Mouse (Mus musculus) Muller cell, postnatal 12 days (primary cell): ENCODE measurements at regions not wholly inside any gene's neighbourhood (a gene's known extent, or its start where the extent isn't known, plus 50 kb on each side); places are given as distances from the start of the nearest gene placed in this dataset.
"Not testable (repeated sequence)": the region's sequence is repeated elsewhere in the genome, so short reads cannot be mapped to it uniquely, and the experiment has no call there.

Experiments used
- DNase-seq: peaks from one replicate; pipeline ENCODE4 v3.0.0-alpha.2; 2015; ENCODE audit errors: inconsistent ontology term

DNA sequence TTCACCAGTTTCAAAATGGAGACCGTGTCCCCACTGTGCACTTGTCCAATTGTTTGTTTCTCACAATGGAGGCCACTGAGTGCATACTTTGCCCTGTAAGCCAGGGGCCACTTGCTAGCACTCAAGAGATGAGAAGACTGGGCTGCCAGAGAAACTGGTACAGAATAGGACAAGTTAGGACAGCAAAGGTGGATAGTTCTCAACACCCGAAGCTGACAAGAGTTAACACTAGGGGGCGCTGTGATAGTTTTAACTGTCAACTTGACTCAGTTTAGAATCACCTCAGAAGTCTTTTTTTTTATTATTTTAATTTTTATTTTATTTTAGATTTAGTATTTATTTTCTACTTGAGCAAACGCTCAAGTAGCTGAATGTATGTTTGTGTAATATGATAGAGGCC lies 188.2 kb upstream of the Asap2 start:
- DNase-seq = not testable (repeated sequence)

DNA sequence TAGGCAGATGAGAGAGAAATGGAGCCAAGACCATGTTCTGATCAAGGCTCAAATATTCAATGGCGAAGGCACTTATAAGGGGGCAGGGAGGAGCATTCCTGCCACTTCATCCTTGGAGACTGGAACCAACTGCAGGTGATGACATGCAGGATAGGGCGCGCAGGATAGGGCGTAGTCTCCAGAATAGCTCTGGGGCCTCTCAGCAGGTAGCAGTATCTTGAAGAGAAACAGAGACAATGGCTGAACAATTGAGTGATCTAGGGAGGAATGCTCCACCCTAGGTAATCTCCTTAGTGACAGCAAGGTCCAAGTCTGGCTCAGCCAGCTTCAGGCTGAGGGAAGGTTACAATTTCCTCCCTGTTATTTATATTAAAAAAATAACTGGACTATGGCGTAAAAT lies 184.8 kb upstream of the Asap2 start:
- DNase-seq = not testable (repeated sequence)

DNA sequence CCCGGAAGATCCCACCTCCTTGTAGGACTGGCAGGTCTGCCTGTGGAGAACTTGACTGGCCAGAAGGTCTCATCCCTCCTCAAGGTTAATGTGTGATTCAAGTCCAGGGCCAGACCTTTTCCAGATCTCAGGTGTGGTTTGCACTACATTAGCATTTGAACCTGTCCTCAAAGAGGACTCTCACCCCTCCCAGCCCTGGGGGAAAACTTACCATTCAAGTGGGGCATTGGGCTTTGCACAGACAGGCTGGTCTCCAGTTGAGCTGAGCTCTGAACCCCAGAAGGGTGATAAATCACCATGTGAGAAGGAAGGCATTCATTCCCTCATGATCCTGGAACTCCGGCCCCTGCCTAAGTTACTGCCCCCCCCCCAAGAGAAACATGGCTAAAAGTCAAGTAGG lies 183.6 kb upstream of the Asap2 start:
- DNase-seq = no peak

DNA sequence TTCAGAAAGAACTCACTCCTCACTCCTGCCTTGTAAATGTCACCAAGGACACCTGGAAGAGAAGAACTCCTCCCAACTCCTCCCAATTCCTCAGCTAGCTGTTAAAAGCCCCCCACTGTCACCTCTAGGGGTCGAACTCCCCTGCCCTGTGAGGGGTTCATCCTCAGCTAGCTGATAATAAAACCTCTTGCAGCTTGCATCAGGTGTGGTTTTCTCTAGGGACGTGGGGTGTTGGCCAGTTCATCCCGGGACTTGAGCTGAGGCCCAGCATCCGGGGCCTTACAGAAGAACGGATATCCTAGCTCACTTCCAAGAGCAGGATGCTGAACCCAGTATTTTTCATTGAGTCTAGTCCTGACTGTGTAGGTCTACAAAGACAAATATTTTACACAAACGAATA lies 176.4 kb upstream of the Asap2 start:
- DNase-seq = not testable (repeated sequence)

DNA sequence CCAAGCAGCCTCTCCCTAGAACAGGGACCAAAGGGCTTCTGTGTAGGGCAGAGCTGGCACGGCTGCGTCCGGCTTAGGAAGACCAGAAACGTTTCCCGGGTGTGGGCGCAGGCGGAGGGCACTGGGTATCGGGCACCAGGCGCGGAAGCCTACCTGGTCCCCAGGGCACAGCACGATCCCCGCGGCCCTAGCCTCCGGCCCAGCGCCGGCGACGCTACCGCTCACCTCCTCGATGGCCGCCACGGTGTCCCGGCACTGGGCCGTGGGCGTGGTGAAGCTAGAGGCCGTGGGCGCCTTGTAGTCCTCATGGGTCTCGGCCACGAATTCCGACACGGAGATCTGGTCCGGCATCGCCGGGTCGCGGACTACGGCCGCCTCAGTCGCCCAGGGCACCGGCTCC lies 175.1 kb upstream of the Asap2 start:
- peak; percentile 0 for DNase-seq

DNA sequence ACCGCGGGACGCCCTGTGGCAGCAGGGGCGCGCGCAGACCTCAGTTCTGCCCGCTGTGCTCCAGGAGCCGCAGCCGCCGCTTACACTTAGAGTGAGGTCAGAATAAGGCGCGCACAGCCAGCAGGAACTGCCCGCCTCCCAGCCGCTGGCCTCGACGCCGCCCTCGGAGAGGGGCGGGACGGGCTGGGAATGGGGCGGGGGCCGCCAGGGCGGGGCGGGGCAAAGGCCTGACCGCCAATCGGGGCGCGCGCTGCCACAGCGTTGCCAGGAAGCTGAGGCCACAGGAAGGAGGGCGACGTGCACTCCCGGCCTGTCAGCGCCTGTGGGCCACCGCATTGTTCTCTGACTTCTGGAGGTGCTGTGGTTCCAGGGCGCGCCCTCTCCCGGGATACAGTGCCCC lies 174.7 kb upstream of the Asap2 start:
- peak; percentile 34 for DNase-seq

DNA sequence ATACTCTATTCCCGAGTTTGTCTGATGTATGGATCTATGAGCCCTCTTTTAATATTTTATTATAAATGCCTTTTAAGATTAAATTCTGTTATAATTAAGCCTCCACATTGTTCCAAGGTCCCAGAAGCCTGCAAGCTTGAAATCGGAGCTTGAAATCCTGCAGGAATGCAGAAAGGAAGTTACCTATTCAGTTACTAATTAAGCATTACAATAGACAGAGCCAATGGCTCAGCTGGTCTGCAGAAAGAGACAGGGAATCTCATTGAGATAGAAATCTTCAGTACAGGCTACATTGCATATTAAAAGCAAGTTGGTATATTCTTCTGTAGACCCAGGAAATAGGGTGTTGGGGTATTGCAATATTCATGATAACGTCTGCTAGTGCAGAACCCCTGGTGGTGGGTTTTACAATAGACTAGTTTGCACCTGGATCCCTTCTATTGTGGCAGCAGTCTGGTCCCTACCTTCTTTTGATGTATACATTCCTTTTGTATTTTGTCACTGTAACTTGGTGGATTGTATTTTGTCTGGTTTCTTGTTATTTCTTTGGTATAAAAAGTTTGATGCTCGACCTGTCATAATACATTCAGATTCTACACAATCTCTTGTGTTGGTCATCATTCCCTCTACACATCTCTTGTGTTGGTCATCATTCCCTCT lies 146.5 kb upstream of the Asap2 start:
- not testable (repeated sequence) for DNase-seq

DNA sequence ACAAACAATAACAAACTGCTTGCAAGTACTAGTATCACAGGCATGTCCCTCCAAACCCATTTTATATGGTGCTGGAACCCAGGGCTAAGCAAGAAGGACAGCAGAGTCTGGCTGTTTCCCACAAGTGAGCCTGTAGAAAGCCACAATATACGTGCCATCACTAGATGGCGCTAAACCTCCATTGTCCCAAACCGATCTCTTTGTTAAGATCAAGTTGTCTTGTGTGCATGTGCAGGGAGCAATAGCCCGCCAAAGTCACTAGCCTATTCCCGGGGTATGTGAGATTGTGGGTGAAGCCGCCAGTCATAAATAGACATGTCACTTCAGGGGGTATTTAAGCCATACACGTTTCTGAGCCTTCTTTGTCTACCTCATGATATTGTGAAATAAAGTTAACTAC lies 145.4 kb upstream of the Asap2 start:
- peak; percentile 1 for DNase-seq

DNA sequence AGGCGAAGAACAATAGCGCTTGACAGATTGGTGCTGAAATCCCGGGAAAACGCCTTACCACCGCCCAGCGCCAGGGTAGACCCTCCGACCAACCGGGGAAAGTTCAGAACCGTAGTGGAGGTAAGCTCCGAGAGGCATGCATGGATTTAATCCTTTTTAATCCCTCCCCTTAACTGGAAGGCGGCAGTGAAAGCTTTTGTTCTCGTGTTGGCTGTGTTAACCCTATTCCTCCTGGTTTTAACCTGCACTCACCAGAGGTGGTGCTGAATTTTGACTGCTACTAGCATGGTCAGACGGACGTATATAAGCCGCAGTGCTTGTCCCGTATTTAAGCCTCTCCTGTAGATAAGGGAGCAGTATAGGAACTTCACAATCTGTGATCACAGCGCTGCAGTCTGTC lies 145.0 kb upstream of the Asap2 start:
- DNase-seq = peak; percentile 0

DNA sequence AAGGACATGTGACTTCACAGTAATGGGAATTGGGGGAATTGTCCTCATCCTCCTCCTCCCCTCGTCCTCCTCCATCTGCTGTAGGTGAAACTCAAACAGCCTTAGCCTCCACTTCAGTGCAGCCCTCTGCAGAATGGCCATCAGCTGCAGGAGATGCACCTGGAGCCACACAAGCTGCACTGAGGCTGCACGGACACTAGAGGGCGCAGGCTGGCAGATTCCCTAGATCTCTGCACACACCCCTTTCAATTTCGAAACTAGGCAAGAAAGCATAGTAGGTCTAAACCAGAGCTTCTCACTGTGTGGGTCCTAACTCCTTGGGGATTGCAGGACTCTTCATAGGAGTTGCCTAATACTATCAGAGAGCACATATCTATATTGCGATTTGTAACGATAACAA lies 106.2 kb upstream of the Asap2 start:
- DNase-seq = not testable (repeated sequence)

DNA sequence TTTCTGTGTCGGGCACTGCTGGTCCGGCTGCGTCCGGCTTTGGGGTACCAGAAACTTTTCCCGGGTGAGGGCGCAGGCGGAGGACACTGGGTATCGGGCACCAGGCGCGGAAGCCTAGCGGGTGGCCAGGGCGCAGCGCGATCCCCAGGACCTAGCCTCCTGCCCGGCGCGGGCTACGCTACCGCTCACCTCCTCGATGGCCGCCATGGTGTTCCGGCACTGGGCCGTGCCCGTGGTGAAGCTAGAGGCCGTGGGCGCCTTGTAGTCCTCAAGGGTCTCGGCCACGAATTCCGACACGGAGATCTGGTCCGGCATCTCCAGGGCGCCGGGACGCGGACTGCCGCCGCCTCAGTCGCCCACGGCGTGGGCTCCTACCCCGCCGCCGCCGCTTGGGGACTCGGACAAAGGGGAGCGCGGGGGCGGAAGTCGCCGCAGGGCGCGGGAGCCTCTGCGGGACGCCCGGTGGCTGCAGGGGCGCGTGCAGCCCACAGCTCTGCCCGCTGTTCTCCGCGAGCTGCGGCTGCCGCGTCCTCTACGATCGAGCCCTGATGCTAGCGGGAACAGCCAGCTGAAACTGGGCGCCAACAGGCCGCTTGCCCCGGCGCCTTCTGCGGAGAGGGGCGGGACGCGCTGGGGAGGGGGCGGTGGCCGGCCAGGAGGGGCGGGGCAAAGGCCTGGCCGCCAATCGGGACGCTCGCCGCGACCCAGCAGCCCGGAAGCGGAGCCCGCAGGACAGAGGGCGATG lies 69.4 kb upstream of the Asap2 start:
- peak; percentile 87 for DNase-seq

DNA sequence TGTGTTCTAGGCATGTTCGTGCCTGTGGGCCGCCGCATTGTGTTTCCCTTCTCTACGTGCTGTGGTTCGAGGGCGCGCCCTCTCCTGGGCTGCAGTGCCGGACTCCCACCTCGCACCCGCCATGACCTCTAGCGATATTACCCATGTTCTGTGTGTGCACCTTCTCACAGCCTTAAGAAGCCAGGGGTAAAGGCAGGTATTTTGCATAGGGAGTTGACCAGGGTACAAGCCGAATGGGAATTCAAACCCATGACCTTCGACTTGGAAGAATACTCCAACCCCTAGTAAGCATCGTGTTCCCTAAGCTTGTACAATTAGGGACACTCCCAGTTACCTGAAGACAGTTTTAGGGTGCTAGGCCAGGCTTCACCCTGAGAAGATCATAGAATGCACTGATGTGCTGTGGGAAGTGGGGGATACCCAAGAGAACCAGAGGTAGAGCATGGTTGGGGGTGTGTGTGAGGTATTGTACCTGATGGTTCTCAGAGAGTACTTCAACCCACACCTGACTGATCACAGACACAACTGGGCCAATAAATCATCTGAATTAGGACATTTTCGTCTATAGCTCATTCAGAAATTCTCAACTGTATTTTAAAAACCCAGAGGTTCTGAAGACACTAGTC lies 68.7 kb upstream of the Asap2 start:
- DNase-seq = peak; percentile 11

DNA sequence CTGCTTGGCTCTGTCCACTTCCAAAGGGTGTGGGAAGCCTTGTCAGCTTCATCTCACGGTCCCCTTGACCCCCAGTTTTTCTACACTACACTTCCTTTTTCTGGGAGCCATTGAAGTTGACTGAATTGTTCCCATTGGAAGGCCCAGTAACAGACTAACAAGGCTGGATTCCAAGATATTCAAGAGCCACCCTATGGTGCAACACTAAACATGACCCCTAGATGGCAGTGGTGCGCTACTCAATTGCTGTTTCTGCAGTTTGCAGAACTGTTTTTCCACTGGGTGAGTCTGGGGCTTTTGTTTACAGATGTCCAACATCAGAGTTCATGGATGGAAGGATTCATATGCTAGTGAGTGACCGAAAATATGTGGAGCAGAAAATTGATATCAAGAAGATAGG lies 61.3 kb upstream of the Asap2 start:
- peak; percentile 16 for DNase-seq
